Mouse (Mus musculus) intestine, embryonic 15.5 days (tissue): ENCODE results near the gene Abat. TPM values are rescaled to one million over a fixed set of nuclear protein-coding genes. Genes with fewer than 3 reads are reported as not detected.
A peak's percentile ranks its signal among the peaks of the same experiment; 100 is the strongest.

ENCODE experiments used
- ATAC-seq: fragments of 200-750 bp; cut with Nextera tagmentation; 2 replicates; pipeline ENCODE4 v1.8.0; 2017; ENCODE audit warnings: moderate TSS enrichment, moderate library complexity
- H3K27ac ChIP-seq: fragments of 300-500 bp; sonication (generic); 2 replicates; pipeline ENCODE4 v1.5.1; 2015; ENCODE audit warnings: mild to moderate bottlenecking, inconsistent platforms
- H3K27me3 ChIP-seq: fragments of 300-500 bp; sonication (generic); replicated peaks from 2 replicates; pipeline ENCODE4 v1.6.1; 2015; ENCODE audit warnings: inconsistent platforms
- H3K36me3 ChIP-seq: fragments of 300-500 bp; sonication (generic); 2 replicates; pipeline ENCODE4 v1.6.1; 2015; ENCODE audit warnings: inconsistent platforms
- H3K4me1 ChIP-seq: fragments of 300-500 bp; sonication (generic); replicated peaks from 2 replicates; pipeline ENCODE4 v1.6.1; 2015; ENCODE audit warnings: inconsistent platforms
- H3K4me2 ChIP-seq: fragments of 300-500 bp; sonication (generic); replicated peaks from 2 replicates; pipeline ENCODE4 v1.6.1; 2015; ENCODE audit warnings: mild to moderate bottlenecking, inconsistent platforms
- H3K4me3 ChIP-seq: fragments of 300-500 bp; sonication (generic); replicated peaks from 2 replicates; pipeline ENCODE4 v1.5.1; 2015; ENCODE audit warnings: inconsistent platforms
- H3K9ac ChIP-seq: fragments of 300-500 bp; sonication (generic); 2 replicates; pipeline ENCODE4 v1.6.1; 2015; ENCODE audit warnings: inconsistent platforms
- H3K9me3 ChIP-seq: fragments of 300-500 bp; sonication (generic); 2 replicates; pipeline ENCODE4 v1.6.1; 2016; ENCODE audit warnings: inconsistent platforms
- WGBS: fragments of 180-500 bp; shearing (Covaris S2); methylation state at CpG from one replicate; pipeline ENCODE4 v1.1.7; 2015; 5-methylcytosine and 5-hydroxymethylcytosine counted together
- polyA plus RNA-seq: library from polyadenylated mRNA; unstranded; fragments of >200 nt; fragmentation: Nextera tagmentation; extraction: Ambion mirVana; gene quantifications from 2 replicates; pipeline ENCODE4 v1.2.1, GENCODE M21; 2015

The Abat gene
- 72.4 and 74.1 TPM in 2 replicates for polyA plus RNA-seq

GRCm38 (mm10) chr16:8513236-8513906 lies at the start of gene Abat:
Gene Abat, plus strand, starts transcription at chr16:8513429.
- peak; percentile 100 for ATAC-seq
- H3K9me3 ChIP-seq = no peaks in the 10 kb centered on the region
- peak within 1 kb of the TSS; percentile 64 for H3K4me3 ChIP-seq
- H3K36me3 ChIP-seq = no peaks in the 10 kb centered on the region
- peak within 1 kb of the TSS; percentile 62 for H3K9ac ChIP-seq
- H3K4me2 ChIP-seq = peak within 1 kb of the TSS; percentile 80
- WGBS = under 1% methylated on average over 45 of the region's 46 CpGs
- peak within 1 kb of the TSS; percentile 70; the same call in 1 of the 2 replicates for H3K27ac ChIP-seq
- no peaks in the 10 kb centered on the region for H3K27me3 ChIP-seq
- H3K4me1 ChIP-seq = peaks cover 16% of the 10 kb centered on the region

GRCm38 (mm10) chr16:8470132-8470531 lies 43.1 kb upstream of the Abat start:
- no peaks in the 10 kb centered on the region for H3K4me1 ChIP-seq
- no peak overlapping the region for H3K9ac ChIP-seq
- H3K36me3 ChIP-seq = no peaks in the 10 kb centered on the region
- no peaks in the 10 kb centered on the region for H3K9me3 ChIP-seq
- peak; percentile 58 for ATAC-seq
- WGBS = 77% methylated on average over 2 of the region's 2 CpGs
- H3K27me3 ChIP-seq = no peaks in the 10 kb centered on the region
- no peak overlapping the region for H3K27ac ChIP-seq
- peak overlapping the region; percentile 66 for H3K4me2 ChIP-seq
- peak overlapping the region; percentile 70 for H3K4me3 ChIP-seq

- Histone ChIP-seq H3K27ac (peak within 1 kb of the TSS; percentile 85), H3K27me3 (no peaks in the 10 kb centered on the region), H3K4me1 (no peaks in the 10 kb centered on the region), H3K9ac (peak within 1 kb of the TSS; percentile 60), H3K4me3 (peak within 1 kb of the TSS; percentile 70), H3K36me3 (no peaks in the 10 kb centered on the region), H3K4me2 (peak within 1 kb of the TSS; percentile 66), H3K9me3 (no peaks in the 10 kb centered on the region)
- under 1% methylated on average over 48 of the region's 48 CpGs for WGBS
- ATAC-seq = peak; percentile 98
Measured at GRCm38 (mm10) chr16:8470603-8471481, 42.4 kb upstream of the Abat start, which contains the start of gene Mettl22. Gene Mettl22, plus strand, starts transcription at chr16:8470788.

GRCm38 (mm10) chr16:8487396-8488005 lies 25.7 kb upstream of the Abat start:
- H3K4me2 ChIP-seq = no peak overlapping the region
- H3K27ac ChIP-seq = no peak overlapping the region
- peaks cover 9% of the 10 kb centered on the region; the same call in 1 of the 2 replicates for H3K36me3 ChIP-seq
- no peaks in the 10 kb centered on the region for H3K27me3 ChIP-seq
- H3K9me3 ChIP-seq = no peaks in the 10 kb centered on the region
- no peak overlapping the region for H3K4me3 ChIP-seq
- no peak overlapping the region for H3K9ac ChIP-seq
- no peaks in the 10 kb centered on the region for H3K4me1 ChIP-seq
- ATAC-seq = no peak
- 90% methylated on average over 9 of the region's 9 CpGs for WGBS

GRCm38 (mm10) chr16:8489340-8489739 lies 23.9 kb upstream of the Abat start:
- Histone ChIP-seq H3K9ac (no peak overlapping the region), H3K4me1 (no peaks in the 10 kb centered on the region), H3K27me3 (no peaks in the 10 kb centered on the region), H3K36me3 (peaks cover 9% of the 10 kb centered on the region; the same call in 1 of the 2 replicates), H3K4me3 (no peak overlapping the region), H3K27ac (no peak overlapping the region), H3K4me2 (no peak overlapping the region), H3K9me3 (no peaks in the 10 kb centered on the region)
- WGBS = 84% methylated on average over 5 of the region's 5 CpGs
- no peak for ATAC-seq

GRCm38 (mm10) chr16:8491743-8492490 lies 21.3 kb upstream of the Abat start:
- peak; percentile 21; the same call in 1 of the 2 replicates for ATAC-seq
- H3K9ac ChIP-seq = no peak overlapping the region
- H3K9me3 ChIP-seq = no peaks in the 10 kb centered on the region

GRCm38 (mm10) chr16:8494268-8494667 lies 19.0 kb upstream of the Abat start:
- Histone ChIP-seq H3K4me1 (no peaks in the 10 kb centered on the region), H3K4me3 (no peak overlapping the region), H3K4me2 (no peak overlapping the region), H3K36me3 (no peaks in the 10 kb centered on the region), H3K9me3 (no peaks in the 10 kb centered on the region), H3K27me3 (no peaks in the 10 kb centered on the region), H3K27ac (no peak overlapping the region), H3K9ac (no peak overlapping the region)
- ATAC-seq = peak; percentile 80
- WGBS = 20% methylated on average over 4 of the region's 4 CpGs

More at GRCm38 (mm10) chr16:8491743-8492490, 21.3 kb upstream of the Abat start:
- no peak overlapping the region for H3K4me2 ChIP-seq
- no peak overlapping the region for H3K4me3 ChIP-seq
- H3K36me3 ChIP-seq = 0 out of 2 replicates have a peak, but pooled peaks cover 6% of the 10 kb centered on the region
- no peaks in the 10 kb centered on the region for H3K4me1 ChIP-seq
- H3K27ac ChIP-seq = no peak overlapping the region
- H3K27me3 ChIP-seq = no peaks in the 10 kb centered on the region
- whole genome bisulfite sequencing = 30% methylated on average over 13 of the region's 13 CpGs

- Histone ChIP-seq H3K9ac (no peak overlapping the region), H3K4me2 (no peak overlapping the region), H3K4me3 (no peak overlapping the region), H3K27ac (no peak overlapping the region), H3K4me1 (no peaks in the 10 kb centered on the region), H3K27me3 (no peaks in the 10 kb centered on the region), H3K9me3 (no peaks in the 10 kb centered on the region), H3K36me3 (no peaks in the 10 kb centered on the region)
- no peak for ATAC-seq
- WGBS = 51% methylated on average over 2 of the region's 2 CpGs
Measured at GRCm38 (mm10) chr16:8496967-8497366, 16.3 kb upstream of the Abat start.

- no peak overlapping the region for H3K9ac ChIP-seq
- no peaks in the 10 kb centered on the region for H3K27me3 ChIP-seq
- H3K4me3 ChIP-seq = no peak overlapping the region
- no peak overlapping the region for H3K4me2 ChIP-seq
- H3K27ac ChIP-seq = no peak overlapping the region
- H3K4me1 ChIP-seq = no peaks in the 10 kb centered on the region
- H3K36me3 ChIP-seq = no peaks in the 10 kb centered on the region
- 30% methylated on average over 2 of the region's 2 CpGs for WGBS
- no peak for ATAC-seq
- H3K9me3 ChIP-seq = no peaks in the 10 kb centered on the region
Measured at GRCm38 (mm10) chr16:8504271-8504670, 9.0 kb upstream of the Abat start.

GRCm38 (mm10) chr16:8509894-8510293 lies 3.3 kb upstream of the Abat start:
- H3K4me3 ChIP-seq = no peak overlapping the region
- H3K9me3 ChIP-seq = no peaks in the 10 kb centered on the region
- no peaks in the 10 kb centered on the region for H3K27me3 ChIP-seq
- WGBS = 80% methylated on average over 5 of the region's 5 CpGs
- peaks cover 14% of the 10 kb centered on the region for H3K4me1 ChIP-seq
- H3K4me2 ChIP-seq = no peak overlapping the region
- no peak for ATAC-seq
- no peak overlapping the region for H3K27ac ChIP-seq
- no peaks in the 10 kb centered on the region for H3K36me3 ChIP-seq
- H3K9ac ChIP-seq = no peak overlapping the region

GRCm38 (mm10) chr16:8512830-8513229 lies 399 bp upstream of the Abat start:
- no peaks in the 10 kb centered on the region for H3K27me3 ChIP-seq
- peak; percentile 44 for ATAC-seq
- H3K27ac ChIP-seq = 0 out of 2 replicates have a peak overlapping the region, but pooled peaks have one; percentile 7
- peak overlapping the region; percentile 80 for H3K4me2 ChIP-seq
- H3K9ac ChIP-seq = no peak overlapping the region
- no peaks in the 10 kb centered on the region for H3K36me3 ChIP-seq
- H3K4me3 ChIP-seq = peak overlapping the region; percentile 64
- peaks cover 16% of the 10 kb centered on the region for H3K4me1 ChIP-seq
- 1% methylated on average over 5 of the region's 5 CpGs for WGBS
- no peaks in the 10 kb centered on the region for H3K9me3 ChIP-seq
